Mouse (Mus musculus): ENCODE data around the gene Ranbp3. TPM values are rescaled to one million over a fixed set of nuclear protein-coding genes. Genes with fewer than 3 reads are reported as not detected.

Gene Ranbp3
- polyA plus RNA-seq, 1 experiment from 2014 or later = 49.6 TPM

DNA sequence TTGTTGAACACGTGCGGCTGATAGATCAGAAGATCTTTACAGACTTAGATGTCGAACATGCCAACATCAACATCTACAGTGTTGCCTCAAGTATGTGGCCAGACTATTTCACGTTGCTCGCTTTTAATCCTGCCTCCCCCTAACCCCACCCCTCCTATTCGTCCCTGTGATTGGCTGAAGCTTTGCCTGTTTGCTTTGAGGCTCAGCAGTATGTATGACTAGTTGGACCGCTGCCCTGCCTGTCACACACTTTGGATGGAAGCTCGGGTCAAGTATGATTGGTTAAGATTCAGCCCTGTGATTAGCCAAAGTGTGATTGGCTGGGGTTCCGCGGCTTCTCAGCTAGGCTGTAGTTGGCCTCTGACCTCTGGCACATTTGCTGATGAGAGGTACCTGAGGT, 21.3 kb upstream of the Ranbp3 start:
- DNase-seq (no peak), ATAC-seq (ENCODE audit: low read depth) (peak; percentile 72)
- H3K9me3 ChIP-seq (replicated peaks) = no peaks in the 10 kb centered on the region
- WGBS (ENCODE audit: insufficient replicate concordance) = 28% methylated on average over 10 of the region's 10 CpGs
- H3K9ac ChIP-seq = no peak overlapping the region
- no peak overlapping the region for H3K4me3 ChIP-seq (replicated peaks)
- peaks cover 11% of the 10 kb centered on the region for H3K4me1 ChIP-seq (replicated peaks)
- 0 out of 2 replicates have a peak, but pooled peaks cover 12% of the 10 kb centered on the region for H3K27me3 ChIP-seq
- no peak overlapping the region for H3K27ac ChIP-seq
- no peak overlapping the region for H3K4me2 ChIP-seq
- no peaks in the 10 kb centered on the region for H3K36me3 ChIP-seq

GRCm38 (mm10) chr17:56654771-56655170, 18.3 kb upstream of the Ranbp3 start:
- no peak overlapping the region for H3K4me2 ChIP-seq
- H3K4me3 ChIP-seq (replicated peaks) = no peak overlapping the region
- no peak overlapping the region for H3K27ac ChIP-seq
- ATAC-seq (ENCODE audit: low read depth) (no peak), DNase-seq (no peak)
- no peaks in the 10 kb centered on the region for H3K36me3 ChIP-seq
- 0 out of 2 replicates have a peak, but pooled peaks cover 7% of the 10 kb centered on the region for H3K27me3 ChIP-seq
- no peak overlapping the region for H3K9ac ChIP-seq
- peaks cover 11% of the 10 kb centered on the region for H3K4me1 ChIP-seq (replicated peaks)
- H3K9me3 ChIP-seq (replicated peaks) = no peaks in the 10 kb centered on the region
- 49% methylated on average over 2 of the region's 2 CpGs for WGBS (ENCODE audit: insufficient replicate concordance)

GRCm38 (mm10) chr17:56655311-56655710, 17.8 kb upstream of the Ranbp3 start:
- ATAC-seq (ENCODE audit: low read depth) = no peak
- DNase-seq = no peak
- whole genome bisulfite sequencing (ENCODE audit: insufficient replicate concordance) = 73% methylated on average over 3 of the region's 3 CpGs
- 0 out of 2 replicates have a peak, but pooled peaks cover 7% of the 10 kb centered on the region for H3K27me3 ChIP-seq
- H3K36me3 ChIP-seq = no peaks in the 10 kb centered on the region
- no peak overlapping the region for H3K9ac ChIP-seq
- no peak overlapping the region for H3K4me3 ChIP-seq (replicated peaks)
- H3K9me3 ChIP-seq (replicated peaks) = no peaks in the 10 kb centered on the region
- H3K27ac ChIP-seq = no peak overlapping the region
- no peak overlapping the region for H3K4me2 ChIP-seq
- peaks cover 11% of the 10 kb centered on the region for H3K4me1 ChIP-seq (replicated peaks)

DNA sequence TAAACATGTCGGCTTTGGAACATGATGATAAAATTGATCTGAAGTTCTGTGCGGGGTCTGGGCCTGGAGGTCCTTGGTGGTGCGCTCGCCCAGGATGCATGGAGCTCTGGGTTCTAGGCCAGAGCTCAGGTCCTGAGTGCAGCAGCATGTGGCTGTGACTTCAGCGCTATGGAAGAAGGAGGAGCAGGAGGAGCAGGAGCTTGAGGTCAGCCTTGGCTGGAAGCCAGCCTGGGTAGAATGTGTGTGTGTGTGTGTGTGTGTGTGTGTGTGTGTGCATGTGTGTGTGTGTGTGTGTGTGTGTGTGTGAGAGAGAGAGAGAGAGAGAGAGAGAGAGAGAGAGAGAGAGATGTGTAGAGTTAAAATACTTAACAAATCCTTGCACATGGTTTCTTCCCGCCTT, 16.9 kb upstream of the Ranbp3 start:
- Histone ChIP-seq H3K36me3 (no peaks in the 10 kb centered on the region), H3K27me3 (peaks cover 8% of the 10 kb centered on the region), H3K27ac (no peak overlapping the region), H3K4me1 (replicated peaks) (peaks cover 11% of the 10 kb centered on the region), H3K9me3 (replicated peaks) (no peaks in the 10 kb centered on the region), H3K4me3 (replicated peaks) (no peak overlapping the region), H3K9ac (no peak overlapping the region), H3K4me2 (no peak overlapping the region)
- no peak for DNase-seq
- no peak for ATAC-seq (ENCODE audit: low read depth)
- 57% methylated on average over 6 of the region's 6 CpGs for WGBS (ENCODE audit: insufficient replicate concordance)

- 49% methylated on average over 3 of the region's 3 CpGs for WGBS (ENCODE audit: insufficient replicate concordance)
- Histone ChIP-seq H3K4me3 (replicated peaks) (no peak overlapping the region), H3K4me2 (no peak overlapping the region), H3K27me3 (peaks cover 55% of the 10 kb centered on the region), H3K9ac (no peak overlapping the region), H3K9me3 (replicated peaks) (no peaks in the 10 kb centered on the region), H3K27ac (no peak overlapping the region), H3K4me1 (replicated peaks) (peaks cover 11% of the 10 kb centered on the region), H3K36me3 (no peaks in the 10 kb centered on the region)
- DNase-seq (no peak), ATAC-seq (ENCODE audit: low read depth) (no peak)
Observed at GRCm38 (mm10) chr17:56663659-56664058, 9.4 kb upstream of the Ranbp3 start.

DNA sequence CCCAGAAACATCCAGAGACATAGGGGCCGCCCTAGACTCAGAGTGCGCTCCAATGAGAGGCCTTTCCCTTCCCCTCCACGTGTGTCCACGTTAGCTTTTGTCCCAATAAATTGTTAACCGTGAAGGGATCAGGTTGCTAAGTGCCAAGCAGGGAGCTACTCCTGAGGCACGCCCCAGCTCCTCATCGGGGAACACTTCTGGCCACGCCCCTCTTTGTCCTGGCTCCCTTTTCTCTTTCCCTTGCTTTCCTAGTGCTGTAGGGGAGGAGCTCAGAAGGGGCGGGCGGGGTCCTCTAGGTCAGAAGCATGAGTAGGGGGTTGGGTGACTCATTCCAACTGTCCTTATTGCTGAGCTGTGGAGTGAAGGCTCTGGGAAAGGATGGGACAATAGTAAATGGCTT, 8.8 kb upstream of the Ranbp3 start:
- H3K4me1 ChIP-seq (replicated peaks) = peaks cover 16% of the 10 kb centered on the region
- peaks cover 57% of the 10 kb centered on the region for H3K27me3 ChIP-seq
- ATAC-seq (ENCODE audit: low read depth) = no peak
- H3K4me2 ChIP-seq = no peak overlapping the region
- H3K4me3 ChIP-seq (replicated peaks) = no peak overlapping the region
- 19% methylated on average over 10 of the region's 10 CpGs for WGBS (ENCODE audit: insufficient replicate concordance)
- no peak overlapping the region for H3K27ac ChIP-seq
- H3K9ac ChIP-seq = no peak overlapping the region
- H3K36me3 ChIP-seq = no peaks in the 10 kb centered on the region
- H3K9me3 ChIP-seq (replicated peaks) = no peaks in the 10 kb centered on the region
- DNase-seq = no peak

DNA sequence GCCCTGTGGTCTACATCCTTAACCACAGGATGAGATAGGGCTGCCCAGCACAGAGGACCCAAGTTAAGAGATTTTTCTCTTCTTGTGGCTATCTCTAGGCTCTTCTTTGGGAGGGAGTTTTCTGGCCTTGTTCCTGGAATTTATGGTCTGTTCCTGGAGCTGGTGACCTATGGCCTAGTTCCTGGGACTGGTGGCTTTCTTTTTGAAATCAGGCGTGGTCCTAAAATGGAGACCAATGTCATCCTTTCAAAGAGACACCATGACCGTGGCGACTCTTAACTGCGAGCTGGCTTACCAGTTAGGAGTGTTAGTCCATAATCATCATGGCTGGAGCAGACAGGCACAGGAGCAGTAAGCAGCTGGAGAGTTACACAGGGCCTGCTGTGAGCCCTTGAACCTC, 6.7 kb upstream of the Ranbp3 start:
- Histone ChIP-seq H3K4me2 (no peak overlapping the region), H3K4me1 (replicated peaks) (peaks cover 19% of the 10 kb centered on the region), H3K9me3 (replicated peaks) (no peaks in the 10 kb centered on the region), H3K9ac (no peak overlapping the region), H3K36me3 (no peaks in the 10 kb centered on the region), H3K27ac (no peak overlapping the region), H3K4me3 (replicated peaks) (no peak overlapping the region), H3K27me3 (peaks cover 55% of the 10 kb centered on the region)
- ATAC-seq (ENCODE audit: low read depth) (no peak), DNase-seq (no peak)
- 73% methylated on average over 4 of the region's 4 CpGs for WGBS (ENCODE audit: insufficient replicate concordance)

DNA sequence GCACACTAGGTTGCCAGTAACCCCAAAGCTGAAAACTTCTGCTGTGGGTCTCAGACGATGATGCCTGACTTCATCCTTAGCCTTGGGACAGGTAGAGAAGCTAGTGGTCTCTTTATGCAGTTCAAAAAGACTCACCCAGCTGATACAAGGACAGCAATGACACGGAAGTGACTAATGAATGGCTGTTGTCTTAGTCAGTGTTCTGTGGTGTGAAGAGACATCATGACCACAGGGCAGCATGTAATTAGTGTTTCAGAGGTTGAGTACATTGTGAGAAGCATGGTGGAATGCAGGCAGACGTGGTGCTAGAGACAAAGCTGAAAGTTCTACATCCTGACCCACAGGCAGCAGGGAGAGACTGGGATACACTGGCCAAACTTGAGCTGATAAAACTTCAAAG, 5.5 kb upstream of the Ranbp3 start:
- no peak overlapping the region for H3K9ac ChIP-seq

GRCm38 (mm10) chr17:56668384-56669144, 4.5 kb upstream of the Ranbp3 start:
- Histone ChIP-seq H3K9ac (peak overlapping the region; percentile 49), H3K4me2 (peak overlapping the region; percentile 70), H3K4me3 (replicated peaks) (peak overlapping the region; percentile 47), H3K36me3 (no peaks in the 10 kb centered on the region), H3K4me1 (replicated peaks) (peaks cover 28% of the 10 kb centered on the region), H3K27ac (no peak overlapping the region), H3K9me3 (replicated peaks) (no peaks in the 10 kb centered on the region), H3K27me3 (peaks cover 39% of the 10 kb centered on the region)
- 5% methylated on average over 31 of the region's 31 CpGs for WGBS (ENCODE audit: insufficient replicate concordance)
- DNase-seq (peak; percentile 67), ATAC-seq (ENCODE audit: low read depth) (no peak)

More for the DNA sequence above, 5.5 kb upstream of the Ranbp3 start:
- Histone ChIP-seq H3K27me3 (peaks cover 47% of the 10 kb centered on the region), H3K36me3 (no peaks in the 10 kb centered on the region), H3K27ac (no peak overlapping the region), H3K4me1 (replicated peaks) (peaks cover 26% of the 10 kb centered on the region), H3K4me2 (no peak overlapping the region), H3K4me3 (replicated peaks) (no peak overlapping the region), H3K9me3 (replicated peaks) (no peaks in the 10 kb centered on the region)
- ATAC-seq (ENCODE audit: low read depth) (no peak), DNase-seq (no peak)
- WGBS (ENCODE audit: insufficient replicate concordance) = 55% methylated on average over 3 of the region's 3 CpGs

DNA sequence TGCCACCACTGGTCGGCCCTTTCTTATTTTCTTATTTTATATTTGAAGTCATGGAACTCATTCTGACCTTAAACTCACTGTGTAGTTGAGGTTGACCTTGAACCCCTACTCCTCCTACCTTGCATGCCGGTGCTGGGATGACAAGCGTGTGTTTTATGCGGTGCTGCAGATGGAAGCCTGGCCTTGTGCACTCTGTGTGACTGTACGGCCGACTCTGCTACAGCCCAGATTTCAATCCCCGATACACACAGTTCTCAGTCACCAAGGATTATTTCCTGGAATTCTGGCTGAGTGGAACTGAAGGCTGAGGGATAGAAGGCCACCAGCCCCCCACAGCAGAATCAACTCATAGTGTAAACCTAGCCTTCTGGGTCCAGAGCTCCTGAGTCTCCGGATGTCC, 3.3 kb upstream of the Ranbp3 start:
- Histone ChIP-seq H3K27ac (no peak overlapping the region), H3K4me1 (replicated peaks) (peaks cover 38% of the 10 kb centered on the region), H3K9ac (no peak overlapping the region), H3K4me2 (no peak overlapping the region), H3K36me3 (no peaks in the 10 kb centered on the region), H3K27me3 (peaks cover 32% of the 10 kb centered on the region), H3K4me3 (replicated peaks) (no peak overlapping the region), H3K9me3 (replicated peaks) (no peaks in the 10 kb centered on the region)
- ATAC-seq (ENCODE audit: low read depth) (no peak), DNase-seq (no peak)
- WGBS (ENCODE audit: insufficient replicate concordance) = 76% methylated on average over 8 of the region's 8 CpGs

DNA sequence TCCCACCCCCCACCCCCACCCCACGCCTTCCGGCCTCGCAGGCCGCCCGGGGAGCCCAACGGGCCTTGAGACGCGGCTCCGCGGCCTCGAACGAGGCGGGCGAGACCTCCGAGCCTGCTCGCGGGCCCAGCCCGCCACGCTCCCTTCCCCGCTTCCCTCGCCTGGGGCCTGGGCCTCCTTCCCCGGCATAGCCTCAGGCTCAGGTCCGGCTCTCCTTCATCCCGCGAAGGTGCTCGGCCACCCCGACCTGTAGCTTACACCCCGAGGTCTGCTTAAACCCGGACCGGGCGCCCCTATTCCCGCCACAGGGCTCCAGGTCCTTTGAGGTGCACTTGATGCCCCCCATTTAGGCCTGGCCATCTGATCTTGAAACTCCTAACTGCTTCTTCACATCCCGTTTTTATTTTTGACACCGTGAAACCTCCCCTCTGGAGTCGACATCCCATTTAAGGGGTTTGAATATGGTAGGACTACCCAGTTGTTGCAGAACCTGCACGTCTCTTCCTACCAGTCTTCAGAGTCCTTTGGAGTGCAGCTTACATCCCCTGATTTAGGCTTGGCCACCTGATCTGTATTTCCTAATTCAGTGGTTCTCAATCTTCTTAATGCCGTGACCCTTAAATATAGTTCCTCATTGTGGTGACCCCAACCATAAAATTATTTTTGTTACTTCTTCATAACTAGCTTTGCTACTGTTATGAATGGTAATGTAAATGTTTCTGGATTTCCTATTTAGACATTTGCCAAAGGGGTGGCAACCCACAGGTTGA, 738 bp downstream of the Ranbp3 start:
- Histone ChIP-seq H3K36me3 (peaks cover 39% of the 10 kb centered on the region), H3K4me2 (peak overlapping the region; percentile 86), H3K4me1 (replicated peaks) (peaks cover 58% of the 10 kb centered on the region), H3K9ac (peak overlapping the region; percentile 94), H3K27me3 (peaks cover 6% of the 10 kb centered on the region), H3K4me3 (replicated peaks) (peak overlapping the region; percentile 81), H3K27ac (peak overlapping the region; percentile 82), H3K9me3 (replicated peaks) (no peaks in the 10 kb centered on the region)
- DNase-seq (peak; percentile 23), ATAC-seq (ENCODE audit: low read depth) (peak; percentile 13)
- under 1% methylated on average over 37 of the region's 37 CpGs for WGBS (ENCODE audit: insufficient replicate concordance)
